Mouse (Mus musculus) urinary bladder, adult 18-20 months (tissue): Measurements from ENCODE around the gene Med7.

Source experiments
- DNase-seq, 2 experiments: peaks; one replicate each; pipeline ENCODE4 v3.0.0; 2022; ENCODE audit warnings: low spot score in 2 of 2, mixed read lengths in 2 of 2

Gene Med7

GRCm38 (mm10) chr11:46430123-46430522 is 6.6 kb upstream of the Med7 start:
- DNase-seq, result no peak

- DNase-seq, result peak; percentile 20 to 39
These were observed 5.6 kb upstream of the Med7 start for GRCm38 (mm10) chr11:46431129-46431528.

GRCm38 (mm10) chr11:46435363-46435762 is 1.4 kb upstream of the Med7 start:
- DNase-seq, result no peak

GRCm38 (mm10) chr11:46437459-46438000 is 805 bp downstream of the Med7 start:
- DNase-seq, result peak in 1 of 2 experiments; percentile 18

- DNase-seq, result no peak
These were observed 2.3 kb downstream of the Med7 start for GRCm38 (mm10) chr11:46439005-46439543.

GRCm38 (mm10) chr11:46441774-46442173 is 5.0 kb downstream of the Med7 start:
- no peak for DNase-seq

DNA sequence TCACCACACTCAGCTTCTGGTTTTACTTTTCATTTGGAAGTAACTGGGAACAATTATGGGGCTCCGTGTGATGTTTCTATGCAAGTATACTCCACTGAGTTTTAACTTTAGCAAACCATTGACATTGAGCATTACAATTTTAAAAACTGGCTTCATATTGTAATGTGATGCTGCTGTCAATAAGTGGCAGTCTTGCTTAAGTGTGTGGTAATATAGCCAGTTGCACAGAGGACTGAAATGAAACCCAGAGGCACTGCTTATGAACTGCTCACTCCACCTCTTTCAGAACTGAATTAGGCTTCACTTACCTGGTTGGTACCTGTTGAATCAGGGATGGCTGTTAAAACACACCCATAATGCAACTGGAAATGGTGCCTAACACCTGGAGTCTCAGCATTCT is 6.4 kb downstream of the Med7 start:
- DNase-seq, result no peak

GRCm38 (mm10) chr11:46443979-46444378 is 7.3 kb downstream of the Med7 start:
- no peak for DNase-seq

DNA sequence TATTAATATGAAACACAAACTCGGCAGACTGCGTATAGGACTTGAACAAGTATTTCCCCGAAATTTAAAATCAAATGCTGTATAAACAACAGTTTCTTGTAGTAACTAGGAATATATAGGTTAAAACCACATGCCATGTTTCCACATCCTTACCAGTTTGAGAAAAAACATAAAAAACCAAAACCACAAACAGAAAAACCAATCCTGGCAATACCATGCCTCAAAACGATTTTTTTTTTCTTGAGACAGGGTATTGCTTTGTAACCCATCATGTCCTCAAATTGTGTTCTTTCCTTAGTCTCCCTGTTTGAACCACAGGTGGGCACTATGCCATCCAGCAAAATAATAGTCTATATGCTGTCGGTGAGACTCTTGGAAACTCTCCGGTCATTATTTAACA is 9.4 kb downstream of the Med7 start:
- no peak for DNase-seq

DNA sequence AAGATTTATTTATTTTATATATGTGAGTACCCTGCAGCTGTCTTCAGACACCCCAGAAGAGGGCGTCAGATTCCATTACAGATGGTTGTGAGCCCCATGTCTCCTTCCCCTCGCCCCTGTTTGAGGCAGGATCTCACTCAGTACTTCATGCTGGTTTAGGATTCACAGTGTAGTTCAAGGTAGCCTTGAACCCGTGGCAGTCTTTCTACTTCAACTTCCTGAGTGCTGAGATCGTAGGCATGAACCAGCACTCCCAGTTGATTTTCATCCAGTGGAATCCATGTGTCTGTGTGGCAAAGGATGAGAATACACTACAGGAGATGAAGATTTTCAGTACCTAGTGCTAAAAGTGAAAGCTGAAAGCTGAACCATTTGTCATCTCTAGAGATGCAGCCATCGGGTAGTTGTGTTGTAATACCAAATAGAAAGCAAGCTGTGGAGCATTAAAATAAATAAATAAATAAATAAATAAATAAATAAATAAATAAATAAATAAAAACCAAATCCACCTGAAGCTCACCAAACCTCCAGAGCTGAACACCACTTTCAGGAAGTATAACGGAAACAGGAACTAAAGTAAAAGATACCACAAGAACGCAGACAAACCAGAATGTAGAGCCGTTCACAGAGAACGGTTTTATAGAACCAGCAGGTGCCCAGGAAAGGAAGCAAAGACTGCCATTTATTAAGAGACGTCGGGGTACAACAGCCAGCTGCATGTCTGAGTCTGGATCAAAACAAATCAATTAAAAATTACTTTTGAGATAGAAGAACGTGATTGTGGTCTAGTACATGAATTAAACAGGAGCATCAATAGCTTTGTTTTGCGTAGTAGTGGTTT is 11.1 kb downstream of the Med7 start:
- no peak for DNase-seq

GRCm38 (mm10) chr11:46449461-46450080 is 12.8 kb downstream of the Med7 start:
- DNase-seq, result no peak

DNA sequence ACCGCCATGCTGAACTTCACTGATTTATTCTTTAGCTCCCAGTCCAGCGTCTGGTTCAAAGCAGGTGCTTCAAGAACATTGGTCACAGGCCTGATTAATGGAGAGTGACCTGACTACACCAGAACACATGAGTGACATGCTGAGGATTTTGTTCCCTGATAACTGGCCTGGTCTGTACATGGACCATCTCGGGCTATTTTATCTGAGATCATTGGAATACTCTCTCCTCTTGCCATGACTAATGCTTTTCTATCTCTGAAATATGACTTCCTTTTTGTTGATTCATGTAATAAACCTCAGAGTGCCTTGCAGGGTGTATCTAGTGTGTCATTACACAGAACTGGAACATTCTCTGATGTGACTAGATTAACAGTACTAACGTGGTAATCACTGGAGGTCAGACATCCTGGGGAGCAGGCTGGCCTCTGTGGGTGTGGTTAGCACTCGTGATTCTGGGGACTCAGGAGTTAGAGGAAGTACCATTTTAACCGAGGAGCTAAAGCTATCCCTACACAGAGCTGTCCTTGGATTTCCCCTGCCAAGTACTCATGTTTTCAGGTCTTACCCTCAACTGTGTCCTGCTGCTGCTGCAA is 17.8 kb downstream of the Med7 start, which contains the start of gene Havcr2:
TSS of gene Havcr2 (plus strand) at position 483 of the 593 bp plus-strand sequence.
- no peak for DNase-seq

- no peak for DNase-seq
These were observed 23.2 kb downstream of the Med7 start for GRCm38 (mm10) chr11:46459960-46460359.

DNA sequence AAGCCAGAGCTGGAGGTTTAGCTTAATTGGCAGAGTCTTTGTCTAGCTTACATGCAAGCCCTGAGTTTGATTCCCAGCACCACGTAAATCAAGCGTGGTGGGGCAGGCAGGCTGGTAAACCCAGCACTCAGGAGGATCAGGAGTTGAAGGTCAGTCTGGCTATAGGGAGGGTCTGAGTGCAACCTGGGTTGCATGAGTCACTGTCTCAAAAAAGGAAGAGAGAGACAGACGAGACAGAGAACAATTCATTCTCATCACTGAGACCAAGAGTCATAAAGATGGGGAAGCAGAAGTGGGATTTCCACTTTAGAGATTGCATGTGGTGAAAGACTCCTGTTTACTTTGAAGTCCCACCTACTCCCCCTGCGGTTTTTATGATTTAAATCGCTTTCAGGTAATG is 24.6 kb downstream of the Med7 start:
- DNase-seq, result no peak

- no peak for DNase-seq
These were observed 25.2 kb downstream of the Med7 start for GRCm38 (mm10) chr11:46461931-46462330.

GRCm38 (mm10) chr11:46466878-46467277 is 30.2 kb downstream of the Med7 start:
- DNase-seq, result no peak

- no peak for DNase-seq
These were observed 37.5 kb downstream of the Med7 start for GRCm38 (mm10) chr11:46474220-46474619.

GRCm38 (mm10) chr11:46479311-46479710 is 42.6 kb downstream of the Med7 start:
- DNase-seq, result no peak

GRCm38 (mm10) chr11:46480517-46480916 is 43.8 kb downstream of the Med7 start:
- DNase-seq, result no peak

- no peak for DNase-seq
These were observed 51.5 kb downstream of the Med7 start for GRCm38 (mm10) chr11:46488231-46488630.

DNA sequence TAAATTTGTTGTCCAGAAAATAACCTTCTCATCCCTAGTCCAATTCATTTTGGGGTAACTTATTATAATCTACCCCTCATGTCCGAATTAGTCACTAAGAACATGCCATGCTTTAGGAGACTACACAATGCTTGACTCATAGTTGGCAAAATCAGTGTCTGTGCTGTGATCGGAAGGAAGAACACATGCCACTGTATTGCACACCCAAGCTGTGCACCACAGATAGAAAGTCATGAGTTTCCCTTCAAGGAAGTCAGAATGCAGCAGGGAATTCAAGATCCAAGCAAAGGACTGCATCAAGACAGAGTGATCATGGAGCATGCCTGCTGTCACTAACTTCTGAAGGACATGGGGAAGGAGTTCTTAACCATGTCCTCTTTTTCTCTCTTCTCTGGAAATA is 51.9 kb downstream of the Med7 start:
- DNase-seq, result no peak
